Mouse (Mus musculus) heart, postnatal 0 days (tissue): ENCODE results near the gene Taar2. TPM values are rescaled to one million over a fixed set of nuclear protein-coding genes. Genes with fewer than 3 reads are reported as not detected.

Experiments
- ATAC-seq: fragments of 200-750 bp; cut with Nextera tagmentation; 2 replicates; pipeline ENCODE4 v1.8.0; 2017; ENCODE audit warnings: low read depth, moderate number of reproducible peaks, moderate library complexity; ENCODE audit not compliant: insufficient read depth
- DNase-seq: peaks from one replicate; pipeline ENCODE4 v3.0.0-alpha.2; 2016; ENCODE audit warnings: low spot score
- H3K27ac ChIP-seq: fragments of 300-500 bp; sonication (generic); 2 replicates; pipeline ENCODE4 v1.5.1; 2014; ENCODE audit warnings: low read depth, mild to moderate bottlenecking
- H3K27me3 ChIP-seq: fragments of 300-500 bp; sonication (generic); 2 replicates; pipeline ENCODE4 v1.6.1; 2014; ENCODE audit warnings: low read length, mixed read lengths; ENCODE audit not compliant: control insufficient read depth, insufficient read depth
- H3K36me3 ChIP-seq: fragments of 300-500 bp; sonication (generic); replicated peaks from 2 replicates; pipeline ENCODE4 v1.6.1; 2014; ENCODE audit warnings: low read length, mixed read lengths; ENCODE audit not compliant: control insufficient read depth, insufficient read depth
- H3K4me1 ChIP-seq: fragments of 300-500 bp; sonication (generic); 2 replicates; pipeline ENCODE4 v1.6.1; 2014; ENCODE audit warnings: antibody characterized with exemption; ENCODE audit not compliant: control insufficient read depth, insufficient read depth
- H3K4me2 ChIP-seq: fragments of 300-500 bp; sonication (generic); 2 replicates; pipeline ENCODE4 v1.6.1; 2014; ENCODE audit warnings: low read depth, mild to moderate bottlenecking, low read length, moderate library complexity
- H3K4me3 ChIP-seq: fragments of 300-500 bp; sonication (generic); 2 replicates; pipeline ENCODE4 v1.5.1; 2014; ENCODE audit warnings: low read depth, low read length
- H3K9ac ChIP-seq: fragments of 300-500 bp; sonication (generic); replicated peaks from 2 replicates; pipeline ENCODE4 v1.6.1; 2014; ENCODE audit warnings: low read depth, low read length, mixed read lengths
- H3K9me3 ChIP-seq: fragments of 300-500 bp; sonication (generic); replicated peaks from 2 replicates; pipeline ENCODE4 v1.6.1; 2016; ENCODE audit warnings: low read length; ENCODE audit not compliant: control insufficient read depth
- CTCF ChIP-seq: IDR thresholded peaks from 2 replicates; pipeline ENCODE4 v1.5.1; 2016; ENCODE audit warnings: antibody characterized with exemption, control low read depth, low read depth
- EP300 ChIP-seq: IDR thresholded peaks from 2 replicates; pipeline ENCODE4 v1.6.1; 2016; ENCODE audit warnings: antibody characterized with exemption, low read depth
- WGBS: fragments of 180-500 bp; shearing (Covaris S2); extraction: QIAGEN DNeasy Blood & Tissue Kit; methylation state at CpG from one replicate; pipeline ENCODE4 v1.1.7; 2014; 5-methylcytosine and 5-hydroxymethylcytosine counted together
- polyA plus RNA-seq: library from polyadenylated mRNA; unstranded; fragments of >200 nt; fragmentation: Nextera tagmentation; extraction: Ambion mirVana; gene quantifications from 2 replicates; pipeline ENCODE4 v1.2.1, GENCODE M21; 2015
- total RNA-seq: library from RNA; depleted of rRNA; stranded (reverse); fragments of >200 nt; gene quantifications from 2 replicates; pipeline ENCODE4 v1.2.3, GENCODE M21; 2014; ENCODE audit warnings: low replicate concordance

The Taar2 gene
- total and polyA plus RNA-seq, 2 experiments from 2014 or later, result not detected

GRCm38 (mm10) chr10:23905661-23906060 is 32.7 kb upstream of the Taar2 start:
- H3K9me3 ChIP-seq, result no peaks in the 10 kb centered on the region
- H3K36me3 ChIP-seq, result no peaks in the 10 kb centered on the region
- no peak overlapping the region for H3K9ac ChIP-seq
- TF ChIP-seq CTCF (no peak), EP300 (no peak)
- no peak overlapping the region for H3K4me2 ChIP-seq
- no peak overlapping the region for H3K4me3 ChIP-seq
- no peaks in the 10 kb centered on the region for H3K27me3 ChIP-seq
- H3K27ac ChIP-seq, result no peak overlapping the region
- 90% methylated on average over 1 of the region's 1 CpGs for WGBS
- DNase-seq (no peak), ATAC-seq (no peak)
- no peaks in the 10 kb centered on the region for H3K4me1 ChIP-seq

DNA sequence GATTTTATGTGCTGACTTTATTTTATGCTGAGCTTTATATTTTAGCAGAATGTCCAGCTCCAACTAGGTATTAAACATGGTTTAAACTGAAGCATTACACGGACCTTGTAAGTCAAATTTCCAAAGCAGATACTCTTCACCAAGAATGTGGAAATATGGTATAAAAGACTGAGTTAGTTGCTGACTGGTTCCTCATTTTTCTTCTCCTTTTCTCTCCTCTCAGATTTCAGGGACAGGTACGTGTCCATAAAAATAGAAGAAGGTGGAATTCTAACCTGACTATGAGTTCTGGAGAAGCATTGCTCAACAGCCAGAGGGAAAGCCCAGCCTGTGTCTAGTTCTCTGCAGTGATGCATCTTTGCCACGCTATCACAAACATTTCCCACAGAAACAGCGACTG is 18.3 kb upstream of the Taar2 start, which contains the start of gene Taar1:
Taar1 (plus strand) TSS at position 301 of the 400 bp plus-strand sequence.
- H3K4me2 ChIP-seq, result no peak within 1 kb of the TSS
- DNase-seq, result no peak
- no peak within 1 kb of the TSS for H3K9ac ChIP-seq
- H3K27ac ChIP-seq, result no peak within 1 kb of the TSS
- H3K27me3 ChIP-seq, result no peaks in the 10 kb centered on the region
- no peaks in the 10 kb centered on the region for H3K9me3 ChIP-seq
- H3K4me3 ChIP-seq, result no peak within 1 kb of the TSS
- H3K36me3 ChIP-seq, result no peaks in the 10 kb centered on the region
- no peak for TF ChIP-seq CTCF
- ATAC-seq, result no peak
- no peaks in the 10 kb centered on the region for H3K4me1 ChIP-seq
- 83% methylated on average over 4 of the region's 4 CpGs for WGBS

DNA sequence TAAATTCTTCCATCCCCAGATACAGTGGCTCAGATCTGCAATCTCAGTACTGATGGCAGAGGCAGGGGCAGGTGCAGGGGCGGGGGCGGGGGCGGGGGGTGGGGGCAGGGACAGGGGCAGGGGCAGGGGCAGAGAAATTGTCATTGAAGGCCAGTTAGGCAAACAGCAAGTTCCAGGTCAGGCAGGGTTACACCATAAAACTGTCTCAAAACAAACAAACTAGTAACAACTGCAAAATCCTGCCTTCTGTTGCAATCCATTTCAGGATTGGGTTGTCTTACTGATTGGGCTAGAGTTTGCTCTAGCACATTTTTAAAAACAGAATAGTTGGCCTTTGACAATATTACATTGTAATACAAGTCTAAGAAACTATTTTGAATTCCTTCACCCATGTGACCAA is 15.9 kb upstream of the Taar2 start:
- H3K4me2 ChIP-seq, result no peak overlapping the region
- ATAC-seq (no peak), DNase-seq (no peak)
- WGBS, result 78% methylated on average over 3 of the region's 3 CpGs
- no peak overlapping the region for H3K27ac ChIP-seq
- no peak overlapping the region for H3K4me3 ChIP-seq
- no peaks in the 10 kb centered on the region for H3K4me1 ChIP-seq
- H3K36me3 ChIP-seq, result no peaks in the 10 kb centered on the region
- H3K27me3 ChIP-seq, result no peaks in the 10 kb centered on the region
- H3K9ac ChIP-seq, result no peak overlapping the region
- no peaks in the 10 kb centered on the region for H3K9me3 ChIP-seq
- TF ChIP-seq CTCF (no peak), EP300 (no peak)

DNA sequence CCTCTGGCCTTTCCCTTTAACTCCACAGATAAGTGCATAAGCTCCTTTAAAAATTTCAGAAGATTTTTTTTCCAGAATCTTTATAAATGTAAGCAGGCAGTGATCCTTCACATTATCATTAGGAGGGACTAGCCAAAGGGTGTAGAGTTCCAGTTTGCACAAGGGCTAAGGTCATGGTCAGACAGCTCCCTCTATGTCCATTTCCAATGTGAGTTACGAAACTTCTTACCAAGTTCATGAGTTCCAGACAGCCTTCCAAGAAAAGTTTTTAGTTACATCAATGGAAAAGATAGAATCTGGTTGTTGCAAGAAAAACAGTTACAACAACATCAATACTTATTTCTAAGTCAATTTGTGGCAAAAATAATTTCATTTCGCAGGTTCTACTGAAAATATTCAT is 14.4 kb upstream of the Taar2 start:
- Histone ChIP-seq H3K4me2 (no peak overlapping the region), H3K4me1 (no peaks in the 10 kb centered on the region), H3K9me3 (no peaks in the 10 kb centered on the region), H3K27me3 (no peaks in the 10 kb centered on the region), H3K27ac (no peak overlapping the region), H3K36me3 (no peaks in the 10 kb centered on the region), H3K4me3 (no peak overlapping the region), H3K9ac (no peak overlapping the region)
- WGBS, result 64% methylated on average over 2 of the region's 2 CpGs
- ATAC-seq (no peak), DNase-seq (no peak)
- TF ChIP-seq CTCF, result no peak
- TF ChIP-seq EP300, result no peak

GRCm38 (mm10) chr10:23937613-23938012 is 759 bp upstream of the Taar2 start:
- Histone ChIP-seq H3K4me1 (no peaks in the 10 kb centered on the region), H3K27me3 (no peaks in the 10 kb centered on the region), H3K36me3 (no peaks in the 10 kb centered on the region), H3K9ac (no peak overlapping the region), H3K4me3 (no peak overlapping the region), H3K9me3 (no peaks in the 10 kb centered on the region), H3K4me2 (no peak overlapping the region), H3K27ac (no peak overlapping the region)
- TF ChIP-seq CTCF (no peak), EP300 (no peak)
- ATAC-seq, result no peak
- WGBS, result 27% methylated on average over 4 of the region's 4 CpGs
- DNase-seq, result no peak

- Histone ChIP-seq H3K4me2 (no peak overlapping the region), H3K27me3 (no peaks in the 10 kb centered on the region), H3K9ac (no peak overlapping the region), H3K9me3 (no peaks in the 10 kb centered on the region), H3K27ac (no peak overlapping the region), H3K36me3 (no peaks in the 10 kb centered on the region), H3K4me3 (no peak overlapping the region), H3K4me1 (no peaks in the 10 kb centered on the region)
- whole genome bisulfite sequencing, result 72% methylated on average over 5 of the region's 5 CpGs
- no peak for TF ChIP-seq CTCF
- TF ChIP-seq EP300, result no peak
- no peak for ATAC-seq
- no peak for DNase-seq
Measured at GRCm38 (mm10) chr10:23942465-23942864, 4.1 kb downstream of the Taar2 start.
